Comparison of ENCODE assay signal across 8 mouse cellular contexts in the genomic region with DNA sequence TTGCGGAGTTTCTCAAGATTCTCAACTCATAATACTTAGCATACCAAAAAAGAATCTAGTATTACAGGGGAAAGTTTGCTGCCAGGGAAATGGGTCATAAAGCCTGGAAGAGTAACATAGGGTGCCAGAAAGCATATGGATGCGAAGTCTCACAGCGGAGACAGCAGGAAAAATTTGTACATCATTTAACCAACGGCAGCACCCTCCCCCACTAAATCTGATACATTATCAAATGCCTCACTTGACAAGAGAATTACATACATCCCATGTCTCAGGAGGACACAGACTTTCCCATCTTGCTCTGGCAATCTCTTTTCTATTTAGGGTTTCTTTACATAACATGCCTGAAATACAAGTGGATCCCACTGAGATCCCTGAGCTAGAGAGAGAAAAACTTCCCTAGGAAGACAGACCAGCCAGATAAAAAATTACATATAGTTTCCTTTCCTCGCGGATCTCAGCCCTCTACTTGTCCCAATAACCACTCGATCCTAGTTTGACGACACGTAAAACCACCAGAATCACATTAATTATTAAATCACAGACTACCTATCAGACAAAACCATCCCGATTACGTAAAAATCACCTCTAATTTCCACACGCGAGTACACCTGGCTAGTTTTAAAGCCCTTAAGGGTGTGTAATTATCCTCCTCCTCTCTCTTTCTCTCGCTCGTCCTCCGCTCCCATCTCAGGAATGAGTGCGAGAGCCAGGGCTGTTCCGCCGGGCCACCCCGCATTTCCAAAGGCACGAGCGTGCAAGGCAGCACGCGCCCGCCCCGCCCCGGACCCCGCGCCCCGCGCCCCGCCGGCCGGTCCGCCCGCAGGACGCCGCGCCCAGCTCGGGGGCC.
DNase-seq lines count a peak whose midpoint lies in the region; ATAC-seq and TF ChIP-seq lines count a peak whose summit lies in the region.

No protein-coding gene starts in this region.

- H3K4me3 ChIP-seq in lung, embryonic 15.5 days: peak overlapping the region; percentile 84
- peak overlapping the region; percentile 87 for H3K4me3 ChIP-seq in forebrain, embryonic 14.5 days (ENCODE audit: low read depth, low read length)
- H3K4me3 ChIP-seq in limb, embryonic 14.5 days (replicated peaks; ENCODE audit: low read length): peak overlapping the region; percentile 76
- peak overlapping the region; percentile 94 for H3K4me3 ChIP-seq in neural tube, embryonic 13.5 days

- WGBS in lung, embryonic 15.5 days: 4% methylated on average over 40 of the region's 40 CpGs
- WGBS in forebrain, embryonic 14.5 days: 3% methylated on average over 38 of the region's 40 CpGs
- 4% methylated on average over 29 of the region's 40 CpGs for WGBS in limb, embryonic 14.5 days
- WGBS in neural tube, embryonic 13.5 days: 2% methylated on average over 38 of the region's 40 CpGs

- peak overlapping the region; percentile 96 for H3K4me2 ChIP-seq in lung, embryonic 15.5 days
- H3K4me2 ChIP-seq in forebrain, embryonic 14.5 days (ENCODE audit: low read length): peak overlapping the region; percentile 84
- peak overlapping the region; percentile 88 for H3K4me2 ChIP-seq in limb, embryonic 14.5 days (replicated peaks; ENCODE audit: low read depth, low read length, severe bottlenecking)
- peak overlapping the region; percentile 72 for H3K4me2 ChIP-seq in neural tube, embryonic 13.5 days

- peak overlapping the region; percentile 89 for H3K27ac ChIP-seq in lung, embryonic 15.5 days
- peak overlapping the region; percentile 98 for H3K27ac ChIP-seq in forebrain, embryonic 14.5 days (ENCODE audit: low read depth, low read length)
- peak overlapping the region; percentile 77 for H3K27ac ChIP-seq in limb, embryonic 14.5 days (replicated peaks; ENCODE audit: low read depth, low read length)
- H3K27ac ChIP-seq in neural tube, embryonic 13.5 days (replicated peaks): peak overlapping the region; percentile 98

- no peak; the same call in 1 of the 2 replicates for ATAC-seq in lung, embryonic 15.5 days (ENCODE audit: borderline replicate concordance, extremely low read depth, low FRiP score, low TSS enrichment)
- peak; percentile 42 for ATAC-seq in forebrain, embryonic 14.5 days
- ATAC-seq in limb, embryonic 14.5 days (ENCODE audit: low FRiP score, low read depth): peak; percentile 41; the same call in 1 of the 2 replicates
- ATAC-seq in neural tube, embryonic 13.5 days (ENCODE audit: low read depth): peak; percentile 70

- no peak for DNase-seq in lung, postnatal 4 days
- peak; percentile 65 for DNase-seq in brain, adult 2 months (ENCODE audit: low read depth, low spot score)
- DNase-seq in forebrain, embryonic 14.5 days (ENCODE audit: low spot score): peak; percentile 77
- DNase-seq in limb, embryonic 14.5 days (ENCODE audit: low spot score): peak; percentile 14
- DNase-seq in urinary bladder, adult 18-20 months (ENCODE audit: low spot score in 2 of 2): no peak
- no peak for DNase-seq in left cerebral cortex, adult 9 months (ENCODE audit: low spot score in 2 of 2)

- H3K9ac ChIP-seq in lung, embryonic 15.5 days: peak overlapping the region; percentile 67
- H3K9ac ChIP-seq in forebrain, embryonic 14.5 days (ENCODE audit: low read length): peak overlapping the region; percentile 99
- peak overlapping the region; percentile 81 for H3K9ac ChIP-seq in limb, embryonic 14.5 days (ENCODE audit: low read depth, low read length, severe bottlenecking)
- H3K9ac ChIP-seq in neural tube, embryonic 13.5 days: peak overlapping the region; percentile 99

- no peaks in the 10 kb centered on the region for H3K9me3 ChIP-seq in lung, embryonic 15.5 days
- H3K9me3 ChIP-seq in forebrain, embryonic 14.5 days (replicated peaks; ENCODE audit: control insufficient read depth, low read length): no peaks in the 10 kb centered on the region
- no peaks in the 10 kb centered on the region for H3K9me3 ChIP-seq in limb, embryonic 14.5 days (ENCODE audit: control insufficient read depth, low read length)
- no peaks in the 10 kb centered on the region for H3K9me3 ChIP-seq in neural tube, embryonic 13.5 days

- H3K27me3 ChIP-seq in lung, embryonic 15.5 days: peaks cover 4% of the 10 kb centered on the region; the same call in 1 of the 2 replicates
- H3K27me3 ChIP-seq in forebrain, embryonic 14.5 days (replicated peaks; ENCODE audit: control insufficient read depth, insufficient read depth, low read length): no peaks in the 10 kb centered on the region
- H3K27me3 ChIP-seq in limb, embryonic 14.5 days (ENCODE audit: control insufficient read depth, insufficient read depth, low read length): peaks cover 17% of the 10 kb centered on the region; the same call in 1 of the 2 replicates
- H3K27me3 ChIP-seq in neural tube, embryonic 13.5 days: no peaks in the 10 kb centered on the region

- peaks cover 18% of the 10 kb centered on the region; the same call in 1 of the 2 replicates for H3K4me1 ChIP-seq in lung, embryonic 15.5 days
- peaks cover 47% of the 10 kb centered on the region for H3K4me1 ChIP-seq in forebrain, embryonic 14.5 days (ENCODE audit: control insufficient read depth, insufficient read depth, low read length)
- peaks cover 17% of the 10 kb centered on the region for H3K4me1 ChIP-seq in limb, embryonic 14.5 days (ENCODE audit: control insufficient read depth, insufficient read depth, low read length)
- peaks cover 77% of the 10 kb centered on the region for H3K4me1 ChIP-seq in neural tube, embryonic 13.5 days (replicated peaks)

- no peaks in the 10 kb centered on the region for H3K36me3 ChIP-seq in lung, embryonic 15.5 days
- H3K36me3 ChIP-seq in forebrain, embryonic 14.5 days (ENCODE audit: control insufficient read depth, insufficient read depth, low read length): no peaks in the 10 kb centered on the region
- H3K36me3 ChIP-seq in limb, embryonic 14.5 days (ENCODE audit: control insufficient read depth, insufficient read depth, low read length): no peaks in the 10 kb centered on the region
- H3K36me3 ChIP-seq in neural tube, embryonic 13.5 days: no peaks in the 10 kb centered on the region

- no peak for TF ChIP-seq POLR2A in limb, embryonic 14.5 days (IDR thresholded peaks at IDR 0.05; ENCODE audit: borderline replicate concordance, extremely low read depth, insufficient read depth, insufficient read length)

Comparison
In these comparisons a context has a peak if more than half of its experiments do, and no peak if none do; other contexts are left out.
1. DNase-seq: peak in brain, adult 2 months (single experiment), forebrain, embryonic 14.5 days (single experiment) and limb, embryonic 14.5 days (single experiment); none in lung, postnatal 4 days (0 of 2), urinary bladder, adult 18-20 months (0 of 2) and left cerebral cortex, adult 9 months (0 of 2).
2. Peak in every context shown above with its lines, with median percentiles within 50 percentile points of each other: H3K27ac ChIP-seq, H3K4me2 ChIP-seq, H3K4me3 ChIP-seq and H3K9ac ChIP-seq.